Mouse (Mus musculus) limb, embryonic 13.5 days (tissue): ENCODE data around the gene BC034090. TPM values are rescaled to one million over a fixed set of nuclear protein-coding genes. Genes with fewer than 3 reads are reported as not detected.
"Not testable (repeated sequence)": the region's sequence is repeated elsewhere in the genome, so short reads cannot be mapped to it uniquely, and the experiment has no call there.

Experiments used
- ATAC-seq: fragments of 200-750 bp; cut with Nextera tagmentation; 2 replicates; pipeline ENCODE4 v1.8.0; 2017; ENCODE audit warnings: low read depth, moderate number of reproducible peaks, moderate TSS enrichment; ENCODE audit not compliant: low FRiP score
- H3K27ac ChIP-seq: fragments of 300-500 bp; sonication (generic); 2 replicates; pipeline ENCODE4 v1.5.1; 2015; ENCODE audit warnings: inconsistent platforms, mild to moderate bottlenecking, moderate library complexity
- H3K27me3 ChIP-seq: fragments of 300-500 bp; sonication (generic); 2 replicates; pipeline ENCODE4 v1.6.1; 2015; ENCODE audit warnings: mild to moderate bottlenecking, inconsistent platforms
- H3K36me3 ChIP-seq: fragments of 300-500 bp; sonication (generic); 2 replicates; pipeline ENCODE4 v1.6.1; 2015; ENCODE audit warnings: inconsistent platforms, mild to moderate bottlenecking, moderate library complexity
- H3K4me1 ChIP-seq: fragments of 300-500 bp; sonication (generic); 2 replicates; pipeline ENCODE4 v1.6.1; 2015; ENCODE audit warnings: inconsistent platforms
- H3K4me2 ChIP-seq: fragments of 300-500 bp; sonication (generic); replicated peaks from 2 replicates; pipeline ENCODE4 v1.6.1; 2015; ENCODE audit warnings: inconsistent platforms, mild to moderate bottlenecking, moderate library complexity
- H3K4me3 ChIP-seq: fragments of 300-500 bp; sonication (generic); 2 replicates; pipeline ENCODE4 v1.5.1; 2015; ENCODE audit warnings: moderate library complexity, mild to moderate bottlenecking, inconsistent platforms
- H3K9ac ChIP-seq: fragments of 300-500 bp; sonication (generic); 2 replicates; pipeline ENCODE4 v1.6.1; 2015; ENCODE audit warnings: mild to moderate bottlenecking, inconsistent platforms
- H3K9me3 ChIP-seq: fragments of 300-500 bp; sonication (generic); 2 replicates; pipeline ENCODE4 v1.6.1; 2016; ENCODE audit warnings: inconsistent platforms
- WGBS: fragments of 180-500 bp; shearing (Covaris S2); methylation state at CpG from one replicate; pipeline ENCODE4 v1.1.7; 2015; 5-methylcytosine and 5-hydroxymethylcytosine counted together
- polyA plus RNA-seq: library from polyadenylated mRNA; unstranded; fragments of >200 nt; fragmentation: Nextera tagmentation; extraction: Ambion mirVana; gene quantifications from 2 replicates; pipeline ENCODE4 v1.2.1, GENCODE M21; 2015

The BC034090 gene
- 8.5 and 9.1 TPM in 2 replicates for polyA plus RNA-seq

DNA sequence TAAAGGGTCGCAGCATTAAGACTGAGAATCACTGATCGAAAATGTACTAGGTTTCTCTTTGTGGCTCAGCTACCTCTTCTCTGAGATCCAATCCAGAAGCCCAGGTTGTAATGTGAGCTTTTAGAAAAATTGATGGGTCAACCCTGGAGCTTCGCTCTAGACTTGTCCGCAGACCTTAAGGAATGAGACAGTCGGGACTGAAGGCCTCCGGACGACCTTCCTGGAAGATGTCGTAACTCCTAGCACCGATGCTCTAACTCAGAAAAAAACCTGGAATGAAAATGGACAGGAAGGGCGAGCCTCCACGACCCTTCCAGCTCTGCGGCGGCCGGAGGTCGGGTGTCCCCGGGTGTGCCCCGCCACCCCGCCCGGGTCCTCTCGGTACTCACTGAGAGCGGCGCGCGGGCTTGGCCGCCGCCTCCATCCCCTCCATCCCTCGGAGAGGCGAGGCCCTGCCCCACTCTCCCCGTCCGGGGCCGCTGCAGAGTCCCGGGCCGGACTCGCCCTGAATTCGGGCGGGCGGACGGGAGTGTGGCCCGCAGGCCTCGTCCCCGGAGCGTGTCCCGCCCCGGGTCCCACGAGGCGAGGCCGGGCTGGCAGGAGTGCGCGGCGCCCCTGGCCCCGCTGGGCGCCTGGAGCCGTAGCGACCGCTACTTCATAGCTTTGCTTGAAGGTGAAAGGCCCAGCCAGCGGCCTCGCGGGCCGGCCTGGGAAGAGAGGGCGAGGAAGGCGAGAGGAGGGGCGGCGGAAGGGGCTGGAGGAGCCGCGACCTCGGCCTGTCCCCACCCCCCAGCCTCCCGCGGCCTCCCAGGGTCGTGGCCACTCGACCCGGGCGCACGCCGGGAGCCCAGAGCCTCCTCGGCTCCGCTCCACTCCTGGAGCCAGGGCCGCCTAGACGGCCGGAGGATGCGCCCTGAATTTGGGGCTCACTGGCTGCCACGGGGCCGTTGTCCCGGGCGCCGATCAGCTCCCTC, at the start of gene BC034090:
TSS of gene BC034090 (minus strand) at position 648 of the 974 bp plus-strand sequence.
- peak within 1 kb of the TSS; percentile 73 for H3K4me3 ChIP-seq

DNA sequence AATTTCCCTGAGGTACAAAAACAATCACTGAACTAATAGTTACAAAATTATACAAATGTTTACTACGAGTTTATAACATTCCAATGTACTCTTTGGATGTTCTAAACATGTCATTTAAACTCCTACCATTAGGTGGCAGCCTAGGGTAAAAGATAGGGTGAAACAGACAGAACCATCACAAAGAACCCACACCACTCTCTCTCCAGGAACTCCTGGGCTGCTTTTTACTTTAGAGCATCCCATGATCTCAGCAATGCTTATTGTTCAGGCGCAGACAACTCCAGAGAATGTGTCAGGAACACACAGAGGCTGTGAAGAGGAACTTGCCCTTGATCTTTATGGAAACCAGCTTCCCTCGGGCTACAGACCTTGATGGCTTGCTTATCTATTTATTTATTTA, 49.2 kb upstream of the BC034090 start:
- Histone ChIP-seq H3K4me3 (no peak overlapping the region), H3K27me3 (no peaks in the 10 kb centered on the region), H3K36me3 (peaks cover 18% of the 10 kb centered on the region), H3K9ac (no peak overlapping the region), H3K4me2 (no peak overlapping the region), H3K9me3 (no peaks in the 10 kb centered on the region), H3K27ac (no peak overlapping the region), H3K4me1 (no peaks in the 10 kb centered on the region)
- ATAC-seq: 0 out of 2 replicates have a peak, but pooled peaks have one; percentile 48
- 17% methylated on average over 3 of the region's 3 CpGs for WGBS

More for the DNA sequence above, at the start of gene BC034090:
- H3K36me3 ChIP-seq: peaks cover 28% of the 10 kb centered on the region
- H3K4me1 ChIP-seq: peaks cover 46% of the 10 kb centered on the region
- no peaks in the 10 kb centered on the region for H3K9me3 ChIP-seq
- peak within 1 kb of the TSS; percentile 97 for H3K9ac ChIP-seq
- no peaks in the 10 kb centered on the region for H3K27me3 ChIP-seq
- peak within 1 kb of the TSS; percentile 88 for H3K27ac ChIP-seq
- H3K4me2 ChIP-seq: peak within 1 kb of the TSS; percentile 84
- 2% methylated on average over 80 of the region's 85 CpGs for WGBS
- ATAC-seq: peak; percentile 74

DNA sequence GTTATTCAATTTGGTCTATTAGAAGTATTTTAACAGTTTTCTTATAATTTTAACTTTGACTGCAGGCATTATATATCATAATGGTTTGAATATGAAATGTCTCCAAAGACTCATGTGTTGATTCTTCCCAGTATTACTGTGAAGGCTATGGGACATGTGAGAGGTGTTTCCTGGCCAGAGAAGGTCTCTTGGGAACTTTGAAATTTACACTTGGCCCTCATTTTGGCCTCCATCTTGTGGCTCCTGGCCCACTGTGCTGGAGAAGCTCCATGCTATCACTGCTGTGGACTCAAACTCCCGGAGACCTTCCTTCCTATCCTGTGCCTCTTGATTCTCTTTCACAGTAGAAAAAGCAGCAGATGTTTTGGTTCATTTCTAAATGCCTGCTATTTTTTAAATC, 45.2 kb upstream of the BC034090 start:
- no peak overlapping the region for H3K4me3 ChIP-seq
- H3K9ac ChIP-seq: no peak overlapping the region
- no peak overlapping the region for H3K4me2 ChIP-seq
- H3K27me3 ChIP-seq: no peaks in the 10 kb centered on the region
- no peaks in the 10 kb centered on the region for H3K9me3 ChIP-seq
- H3K27ac ChIP-seq: no peak overlapping the region
- H3K36me3 ChIP-seq: peaks cover 38% of the 10 kb centered on the region
- H3K4me1 ChIP-seq: no peaks in the 10 kb centered on the region
- WGBS: 86% methylated on average over 1 of the region's 1 CpGs
- ATAC-seq: no peak

DNA sequence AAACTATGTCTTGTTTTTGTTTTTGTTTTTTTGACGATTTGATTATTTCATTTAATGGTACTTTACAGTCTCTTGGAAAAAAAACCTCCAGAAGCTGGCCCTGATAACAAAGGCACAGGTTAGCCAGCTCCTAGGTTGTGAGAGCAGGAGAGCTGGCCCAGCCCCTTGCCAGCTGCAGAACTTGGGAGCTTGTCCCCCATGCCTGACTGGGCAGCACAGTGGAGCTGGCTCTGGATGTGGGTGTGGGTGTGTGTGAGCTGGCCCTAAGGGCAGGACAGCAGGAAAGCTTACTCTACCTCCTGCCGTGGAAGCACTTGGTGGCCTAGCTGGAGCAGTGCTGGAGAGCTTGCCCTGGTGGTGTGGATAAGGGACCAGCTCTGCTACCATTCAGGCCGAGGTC, 43.8 kb upstream of the BC034090 start:
- Histone ChIP-seq H3K27ac (no peak overlapping the region), H3K4me2 (no peak overlapping the region), H3K4me1 (no peaks in the 10 kb centered on the region), H3K9me3 (no peaks in the 10 kb centered on the region), H3K9ac (no peak overlapping the region), H3K36me3 (peaks cover 40% of the 10 kb centered on the region), H3K27me3 (no peaks in the 10 kb centered on the region), H3K4me3 (no peak overlapping the region)
- no peak for ATAC-seq
- WGBS: 69% methylated on average over 3 of the region's 3 CpGs

DNA sequence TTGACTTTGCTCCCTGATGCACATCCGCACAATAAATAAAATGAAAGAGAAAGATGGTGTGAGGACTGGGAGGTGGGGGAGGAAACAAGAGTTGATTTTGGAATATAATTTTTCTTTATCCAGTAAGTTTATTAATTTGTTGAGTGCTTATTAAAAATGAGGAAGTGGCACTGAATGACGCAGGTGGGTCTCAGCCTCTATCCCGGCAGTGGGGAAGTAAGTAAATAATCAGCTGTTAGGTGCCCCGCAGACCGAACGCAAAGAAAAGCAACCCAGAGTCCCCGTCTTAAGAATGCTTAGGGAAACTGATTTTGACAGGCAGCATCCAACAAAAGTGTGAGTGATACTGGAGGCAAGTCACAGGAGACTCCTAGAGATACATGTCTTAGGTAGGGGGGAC, 39.6 kb upstream of the BC034090 start:
- H3K36me3 ChIP-seq: peaks cover 30% of the 10 kb centered on the region
- H3K4me3 ChIP-seq: no peak overlapping the region
- H3K27me3 ChIP-seq: no peaks in the 10 kb centered on the region
- no peak overlapping the region for H3K4me2 ChIP-seq
- H3K9me3 ChIP-seq: no peaks in the 10 kb centered on the region
- whole genome bisulfite sequencing: 90% methylated on average over 7 of the region's 7 CpGs
- peaks cover 22% of the 10 kb centered on the region for H3K4me1 ChIP-seq
- ATAC-seq: no peak
- H3K9ac ChIP-seq: no peak overlapping the region
- H3K27ac ChIP-seq: no peak overlapping the region

DNA sequence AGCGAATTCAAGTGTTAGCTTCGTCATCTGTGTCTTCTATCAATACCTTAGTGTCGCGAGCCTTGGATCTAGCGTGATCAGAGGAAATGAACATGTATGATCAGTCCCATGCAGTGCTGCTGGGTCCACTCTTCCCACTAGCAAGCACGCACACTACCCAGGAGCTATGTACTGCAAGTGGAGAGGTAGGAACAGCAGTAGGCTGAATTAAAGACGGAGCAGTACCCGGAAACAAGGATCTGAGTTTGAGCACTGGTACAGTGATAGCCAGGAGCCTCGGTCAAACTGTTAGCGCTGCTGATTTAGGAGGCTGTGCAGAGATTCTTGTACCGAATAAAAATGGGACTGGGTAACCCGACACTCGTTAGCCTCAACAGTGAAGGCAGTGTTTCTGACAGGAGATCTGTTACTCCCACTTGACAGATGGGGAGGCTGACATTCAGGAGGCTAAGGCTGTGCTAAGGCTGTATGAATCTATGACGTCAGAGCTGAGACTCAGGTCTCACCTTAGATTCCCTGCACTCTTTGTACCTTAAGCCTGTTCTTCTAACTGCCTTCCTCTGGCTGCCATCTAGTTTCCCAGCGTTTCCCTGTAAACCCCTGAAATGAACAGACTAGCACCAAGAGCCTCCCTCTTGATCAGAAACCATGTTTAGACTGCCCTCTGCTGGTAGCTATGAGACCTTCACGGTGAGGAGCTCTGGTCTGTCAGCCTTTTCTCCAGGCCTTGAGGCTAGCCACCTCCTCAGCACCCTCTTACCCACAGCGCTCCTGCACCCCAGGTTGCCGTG, 37.0 kb upstream of the BC034090 start:
- H3K36me3 ChIP-seq: peaks cover 13% of the 10 kb centered on the region
- 44% methylated on average over 18 of the region's 18 CpGs for WGBS
- no peak overlapping the region; the same call in 1 of the 2 replicates for H3K27ac ChIP-seq

DNA sequence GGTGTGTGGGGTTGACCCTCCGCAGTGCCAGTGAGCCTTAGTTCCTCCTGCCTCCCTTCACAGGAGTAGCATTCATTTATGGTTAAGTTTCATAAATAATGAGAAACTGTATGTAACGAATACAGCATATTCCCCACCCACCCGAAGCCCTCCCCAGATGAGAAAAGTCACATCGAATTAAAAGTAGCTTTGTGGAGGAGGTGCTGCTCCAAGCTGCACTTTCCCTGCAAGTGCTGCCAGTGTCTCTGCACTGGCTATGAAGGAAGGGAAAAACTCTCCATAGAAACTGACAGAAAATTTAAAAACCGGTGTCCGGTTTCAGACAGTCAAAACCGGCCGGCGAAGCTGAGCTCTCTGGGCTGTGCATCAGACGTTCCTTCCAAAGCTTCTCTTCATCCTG, 36.1 kb upstream of the BC034090 start:
- 61% methylated on average over 10 of the region's 10 CpGs for WGBS
- Histone ChIP-seq H3K27me3 (no peaks in the 10 kb centered on the region), H3K4me3 (no peak overlapping the region), H3K4me2 (no peak overlapping the region), H3K4me1 (peaks cover 22% of the 10 kb centered on the region), H3K36me3 (peaks cover 10% of the 10 kb centered on the region), H3K9me3 (no peaks in the 10 kb centered on the region), H3K9ac (no peak overlapping the region), H3K27ac (no peak overlapping the region)
- ATAC-seq: no peak

More for the DNA sequence above, 37.0 kb upstream of the BC034090 start:
- ATAC-seq: peak; percentile 87
- no peak overlapping the region for H3K9ac ChIP-seq
- H3K4me2 ChIP-seq: no peak overlapping the region
- H3K4me3 ChIP-seq: no peak overlapping the region
- H3K9me3 ChIP-seq: no peaks in the 10 kb centered on the region
- peaks cover 22% of the 10 kb centered on the region for H3K4me1 ChIP-seq
- no peaks in the 10 kb centered on the region for H3K27me3 ChIP-seq

DNA sequence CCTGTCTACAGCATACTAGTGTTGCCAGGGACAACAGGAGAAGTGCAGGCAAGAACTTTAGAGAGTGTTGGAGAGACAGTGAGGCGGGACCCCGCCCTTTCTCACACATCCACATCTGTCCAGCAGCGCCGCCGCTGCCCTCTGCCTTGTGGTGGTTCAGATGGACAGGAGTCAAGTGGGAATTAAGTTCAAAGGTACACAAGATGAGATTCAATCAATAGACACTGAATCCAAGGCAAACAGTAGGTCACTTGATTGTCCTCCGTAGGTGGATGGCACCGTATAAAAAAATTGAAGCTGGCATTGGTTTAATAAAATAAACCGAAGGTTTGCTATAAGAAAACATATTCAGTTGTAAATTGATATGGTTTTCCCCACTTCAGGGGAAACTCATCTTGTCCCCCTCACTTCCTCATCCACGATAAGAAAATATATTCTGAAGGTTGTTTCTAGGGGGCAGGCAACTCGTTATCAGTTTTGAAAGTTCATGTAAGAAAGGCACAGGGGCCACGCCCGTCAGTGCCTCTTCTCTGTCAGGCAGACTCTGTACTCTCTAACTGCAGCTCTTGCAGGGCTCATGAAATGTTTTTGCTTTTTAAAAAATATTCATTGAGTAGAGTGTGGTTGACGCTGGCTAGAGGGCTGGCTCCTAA, 32.3 kb upstream of the BC034090 start:
- peaks cover 35% of the 10 kb centered on the region for H3K4me1 ChIP-seq
- no peak for ATAC-seq
- H3K27me3 ChIP-seq: no peaks in the 10 kb centered on the region
- no peak overlapping the region for H3K4me3 ChIP-seq
- H3K4me2 ChIP-seq: no peak overlapping the region
- 69% methylated on average over 13 of the region's 13 CpGs for WGBS
- H3K27ac ChIP-seq: no peak overlapping the region
- no peaks in the 10 kb centered on the region for H3K9me3 ChIP-seq
- no peaks in the 10 kb centered on the region for H3K36me3 ChIP-seq
- no peak overlapping the region for H3K9ac ChIP-seq

DNA sequence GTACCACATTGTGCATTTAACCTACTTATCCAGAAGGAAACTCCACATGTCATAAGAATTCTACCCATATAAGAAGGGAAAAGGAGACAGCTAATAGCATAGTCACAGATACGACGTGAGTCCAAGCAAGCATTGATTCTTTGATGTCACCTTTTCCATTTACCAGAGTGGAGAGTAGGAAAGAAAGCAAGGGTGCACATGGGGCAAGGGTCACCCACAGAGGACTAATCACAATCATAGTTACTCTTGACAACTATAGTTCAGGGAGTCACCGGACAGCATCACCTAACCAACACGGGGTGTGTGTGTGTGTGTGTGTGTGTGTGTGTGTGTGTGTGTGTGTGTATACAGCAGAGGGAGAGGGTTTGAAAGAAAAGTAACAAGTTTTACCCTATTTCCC, 31.5 kb upstream of the BC034090 start:
- 84% methylated on average over 4 of the region's 4 CpGs for WGBS
- no peaks in the 10 kb centered on the region for H3K36me3 ChIP-seq
- no peaks in the 10 kb centered on the region for H3K9me3 ChIP-seq
- no peaks in the 10 kb centered on the region for H3K27me3 ChIP-seq
- H3K4me2 ChIP-seq: no peak overlapping the region
- H3K4me1 ChIP-seq: peaks cover 28% of the 10 kb centered on the region
- no peak overlapping the region for H3K27ac ChIP-seq
- H3K9ac ChIP-seq: no peak overlapping the region
- no peak for ATAC-seq
- no peak overlapping the region for H3K4me3 ChIP-seq

DNA sequence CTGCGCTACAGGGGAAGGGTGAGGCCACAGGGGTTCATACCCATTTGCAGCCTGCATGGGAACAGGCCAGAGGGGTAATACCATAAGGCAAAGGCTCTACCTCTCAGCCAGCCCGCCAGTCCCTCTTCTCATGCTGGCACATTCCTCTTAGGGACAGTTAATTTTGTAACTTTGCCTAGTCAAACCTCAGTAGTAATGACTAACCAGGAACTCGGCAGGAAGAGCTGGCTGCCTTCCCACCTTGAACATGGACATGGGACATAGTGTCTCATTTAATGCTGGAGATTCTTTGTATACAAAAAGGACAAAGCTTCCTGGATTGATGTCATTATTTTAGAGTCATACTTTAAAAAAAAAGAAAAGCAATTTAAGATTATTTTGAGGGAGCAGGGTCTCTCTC, 30.7 kb upstream of the BC034090 start:
- ATAC-seq: no peak
- Histone ChIP-seq H3K9ac (no peak overlapping the region), H3K9me3 (no peaks in the 10 kb centered on the region), H3K4me3 (no peak overlapping the region), H3K27me3 (no peaks in the 10 kb centered on the region), H3K4me2 (no peak overlapping the region), H3K36me3 (no peaks in the 10 kb centered on the region), H3K27ac (no peak overlapping the region), H3K4me1 (peaks cover 20% of the 10 kb centered on the region)
- WGBS: 78% methylated on average over 3 of the region's 3 CpGs

DNA sequence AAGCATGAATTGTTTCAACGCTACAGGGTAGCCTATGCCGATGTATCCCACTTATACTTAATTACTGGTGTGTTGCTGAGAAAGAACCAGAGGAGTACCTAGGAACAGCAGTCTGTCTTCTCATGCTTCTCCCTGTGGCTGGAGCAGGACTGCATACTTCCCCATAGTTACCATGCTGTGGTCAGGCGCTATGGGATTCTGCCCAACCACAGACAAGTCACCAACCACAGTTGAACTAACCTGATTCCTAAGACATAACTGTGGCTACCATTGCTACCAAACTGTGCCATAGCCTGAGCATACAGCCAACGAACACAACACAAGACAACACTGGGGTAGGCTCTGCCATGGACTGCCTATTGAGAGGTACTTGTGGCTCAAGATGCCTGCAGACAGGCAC, 28.7 kb upstream of the BC034090 start:
- no peak for ATAC-seq
- Histone ChIP-seq H3K27me3 (no peaks in the 10 kb centered on the region), H3K4me3 (no peak overlapping the region), H3K27ac (peak overlapping the region; percentile 69), H3K9me3 (no peaks in the 10 kb centered on the region), H3K4me2 (no peak overlapping the region), H3K36me3 (no peaks in the 10 kb centered on the region), H3K4me1 (peaks cover 17% of the 10 kb centered on the region), H3K9ac (no peak overlapping the region)
- 74% methylated on average over 4 of the region's 4 CpGs for WGBS

DNA sequence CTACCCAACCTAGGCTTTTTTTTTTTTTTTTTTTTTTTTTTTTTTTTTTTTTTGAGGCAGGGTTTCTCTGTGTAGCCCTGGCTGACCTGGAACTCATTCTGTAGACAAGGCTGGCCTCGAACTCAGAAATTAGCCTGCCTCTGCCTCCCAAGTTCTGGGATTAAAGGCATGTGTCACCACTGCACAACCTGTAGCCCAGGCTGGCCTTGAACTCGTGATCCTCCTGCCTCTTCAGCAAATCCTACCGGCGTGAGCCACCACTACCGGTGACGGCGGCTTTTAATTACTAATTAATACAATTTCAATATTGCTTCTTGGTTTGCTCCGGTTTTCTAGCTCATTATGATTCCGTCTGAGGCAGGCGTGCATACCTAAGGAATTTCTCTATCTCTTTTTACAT, 18.3 kb upstream of the BC034090 start:
- not testable (repeated sequence) for H3K36me3 ChIP-seq, H3K4me2 ChIP-seq, H3K9ac ChIP-seq, H3K4me1 ChIP-seq, H3K9me3 ChIP-seq, ATAC-seq, H3K27ac ChIP-seq, H3K27me3 ChIP-seq, H3K4me3 ChIP-seq
- 91% methylated on average over 10 of the region's 10 CpGs for WGBS
